Mouse (Mus musculus): ENCODE results near the gene Gjb4. TPM values are rescaled to one million over a fixed set of nuclear protein-coding genes. Genes with fewer than 3 reads are reported as not detected.

The Gjb4 gene
- polyA plus RNA-seq, 1 experiment from 2014 or later = 0.26 TPM

- 41% methylated on average over 15 of the region's 15 CpGs for WGBS
- Histone ChIP-seq H3K9ac (ENCODE audit: low read depth, low read length) (no peak overlapping the region), H3K27me3 (replicated peaks; ENCODE audit: control insufficient read depth, insufficient read depth, low read length) (no peaks in the 10 kb centered on the region), H3K4me1 (replicated peaks; ENCODE audit: control insufficient read depth, insufficient read depth, low read length) (no peaks in the 10 kb centered on the region), H3K9me3 (ENCODE audit: control insufficient read depth) (no peaks in the 10 kb centered on the region), H3K27ac (ENCODE audit: low read depth, low read length) (no peak overlapping the region), H3K36me3 (ENCODE audit: control insufficient read depth, insufficient read depth) (no peaks in the 10 kb centered on the region), H3K4me2 (replicated peaks; ENCODE audit: low read depth) (no peak overlapping the region), H3K4me3 (ENCODE audit: low read depth, low read length) (no peak overlapping the region)
- no peak for TF ChIP-seq CTCF (IDR thresholded peaks at IDR 0.05; ENCODE audit: low read depth)
- ATAC-seq = no peak
Observed at GRCm38 (mm10) chr4:127354506-127355485, 915 bp upstream of the Gjb4 start.

GRCm38 (mm10) chr4:127352594-127352993 is 1.3 kb downstream of the Gjb4 start:
- no peak for TF ChIP-seq CTCF (IDR thresholded peaks at IDR 0.05; ENCODE audit: low read depth)
- Histone ChIP-seq H3K27ac (ENCODE audit: low read depth, low read length) (no peak overlapping the region), H3K9me3 (ENCODE audit: control insufficient read depth) (no peaks in the 10 kb centered on the region), H3K9ac (ENCODE audit: low read depth, low read length) (no peak overlapping the region), H3K4me3 (ENCODE audit: low read depth, low read length) (no peak overlapping the region), H3K4me2 (replicated peaks; ENCODE audit: low read depth) (no peak overlapping the region), H3K4me1 (replicated peaks; ENCODE audit: control insufficient read depth, insufficient read depth, low read length) (no peaks in the 10 kb centered on the region), H3K36me3 (ENCODE audit: control insufficient read depth, insufficient read depth) (no peaks in the 10 kb centered on the region), H3K27me3 (replicated peaks; ENCODE audit: control insufficient read depth, insufficient read depth, low read length) (no peaks in the 10 kb centered on the region)
- WGBS = 58% methylated on average over 1 of the region's 1 CpGs
- no peak for ATAC-seq

GRCm38 (mm10) chr4:127349560-127350300 is 4.2 kb downstream of the Gjb4 start:
- no peak for TF ChIP-seq CTCF (IDR thresholded peaks at IDR 0.05; ENCODE audit: low read depth)
- no peak overlapping the region for H3K9ac ChIP-seq (ENCODE audit: low read depth, low read length)
- H3K4me1 ChIP-seq (replicated peaks; ENCODE audit: control insufficient read depth, insufficient read depth, low read length) = no peaks in the 10 kb centered on the region
- no peak for ATAC-seq
- no peaks in the 10 kb centered on the region for H3K9me3 ChIP-seq (ENCODE audit: control insufficient read depth)
- no peak overlapping the region for H3K4me3 ChIP-seq (ENCODE audit: low read depth, low read length)
- no peaks in the 10 kb centered on the region for H3K36me3 ChIP-seq (ENCODE audit: control insufficient read depth, insufficient read depth)
- no peaks in the 10 kb centered on the region for H3K27me3 ChIP-seq (replicated peaks; ENCODE audit: control insufficient read depth, insufficient read depth, low read length)
- H3K4me2 ChIP-seq (replicated peaks; ENCODE audit: low read depth) = no peak overlapping the region
- no peak overlapping the region for H3K27ac ChIP-seq (ENCODE audit: low read depth, low read length)
- 30% methylated on average over 4 of the region's 4 CpGs for WGBS

- H3K9ac ChIP-seq (ENCODE audit: low read depth, low read length) = no peak overlapping the region
- 64% methylated on average over 5 of the region's 5 CpGs for WGBS
- H3K4me2 ChIP-seq (replicated peaks; ENCODE audit: low read depth) = no peak overlapping the region
- TF ChIP-seq CTCF (IDR thresholded peaks at IDR 0.05; ENCODE audit: low read depth) = no peak
- H3K27ac ChIP-seq (ENCODE audit: low read depth, low read length) = no peak overlapping the region
- no peaks in the 10 kb centered on the region for H3K36me3 ChIP-seq (ENCODE audit: control insufficient read depth, insufficient read depth)
- no peaks in the 10 kb centered on the region for H3K9me3 ChIP-seq (ENCODE audit: control insufficient read depth)
- H3K27me3 ChIP-seq (replicated peaks; ENCODE audit: control insufficient read depth, insufficient read depth, low read length) = no peaks in the 10 kb centered on the region
- H3K4me1 ChIP-seq (replicated peaks; ENCODE audit: control insufficient read depth, insufficient read depth, low read length) = no peaks in the 10 kb centered on the region
- no peak overlapping the region for H3K4me3 ChIP-seq (ENCODE audit: low read depth, low read length)
- no peak for ATAC-seq
Observed at GRCm38 (mm10) chr4:127345000-127345399, 8.9 kb downstream of the Gjb4 start.

GRCm38 (mm10) chr4:127341372-127341771 is 12.5 kb downstream of the Gjb4 start:
- no peak for ATAC-seq
- TF ChIP-seq CTCF (IDR thresholded peaks at IDR 0.05; ENCODE audit: low read depth) = no peak
- H3K36me3 ChIP-seq (ENCODE audit: control insufficient read depth, insufficient read depth) = no peaks in the 10 kb centered on the region
- 45% methylated on average over 6 of the region's 6 CpGs for WGBS
- no peaks in the 10 kb centered on the region for H3K4me1 ChIP-seq (replicated peaks; ENCODE audit: control insufficient read depth, insufficient read depth, low read length)
- H3K4me3 ChIP-seq (ENCODE audit: low read depth, low read length) = no peak overlapping the region
- H3K27ac ChIP-seq (ENCODE audit: low read depth, low read length) = no peak overlapping the region
- H3K27me3 ChIP-seq (replicated peaks; ENCODE audit: control insufficient read depth, insufficient read depth, low read length) = no peaks in the 10 kb centered on the region
- H3K9ac ChIP-seq (ENCODE audit: low read depth, low read length) = no peak overlapping the region
- no peaks in the 10 kb centered on the region for H3K9me3 ChIP-seq (ENCODE audit: control insufficient read depth)
- no peak overlapping the region for H3K4me2 ChIP-seq (replicated peaks; ENCODE audit: low read depth)

- WGBS = 83% methylated on average over 5 of the region's 5 CpGs
- H3K4me1 ChIP-seq (replicated peaks; ENCODE audit: control insufficient read depth, insufficient read depth, low read length) = no peaks in the 10 kb centered on the region
- TF ChIP-seq CTCF (IDR thresholded peaks at IDR 0.05; ENCODE audit: low read depth) = no peak
- no peak overlapping the region for H3K9ac ChIP-seq (ENCODE audit: low read depth, low read length)
- no peaks in the 10 kb centered on the region for H3K27me3 ChIP-seq (replicated peaks; ENCODE audit: control insufficient read depth, insufficient read depth, low read length)
- no peak overlapping the region for H3K4me3 ChIP-seq (ENCODE audit: low read depth, low read length)
- no peak overlapping the region for H3K27ac ChIP-seq (ENCODE audit: low read depth, low read length)
- H3K4me2 ChIP-seq (replicated peaks; ENCODE audit: low read depth) = no peak overlapping the region
- no peaks in the 10 kb centered on the region for H3K36me3 ChIP-seq (ENCODE audit: control insufficient read depth, insufficient read depth)
- no peaks in the 10 kb centered on the region for H3K9me3 ChIP-seq (ENCODE audit: control insufficient read depth)
- ATAC-seq = no peak
Observed at GRCm38 (mm10) chr4:127337668-127338067, 16.2 kb downstream of the Gjb4 start.
